Mouse (Mus musculus) layer of hippocampus, postnatal 36 days (tissue): ENCODE data around the gene Nkain2. TPM values are rescaled to one million over a fixed set of nuclear protein-coding genes. Genes with fewer than 3 reads are reported as not detected.
A peak's percentile ranks its signal among the peaks of the same experiment; 100 is the strongest.
"Not testable (repeated sequence)": the region's sequence is repeated elsewhere in the genome, so short reads cannot be mapped to it uniquely, and the experiment has no call there.

Experiments
- DNase-seq, 2 experiments: peaks; one replicate each; pipeline ENCODE4 v3.0.0; 2022
- total RNA-seq, 2 experiments: library from RNA; stranded (reverse); gene quantifications; 2 replicates each; pipeline ENCODE4 v1.2.3; 2021

The Nkain2 gene
- 10 to 100 TPM; 26.3 to 26.7 TPM for total RNA-seq

- peak; percentile 75 for DNase-seq
Measured at GRCm38 (mm10) chr10:32889652-32890506, at the start of gene Nkain2. Nkain2 (minus strand) TSS chr10:32890462.

- DNase-seq, result no peak
Measured at GRCm38 (mm10) chr10:32939853-32940252, 49.6 kb upstream of the Nkain2 start.

- DNase-seq, result no peak
Measured at GRCm38 (mm10) chr10:32895093-32895492, 4.8 kb upstream of the Nkain2 start.

- DNase-seq, result peak; percentile 55 to 64
Measured at GRCm38 (mm10) chr10:32890507-32891131, 357 bp upstream of the Nkain2 start.

GRCm38 (mm10) chr10:32881977-32882376, 8.3 kb downstream of the Nkain2 start:
- no peak for DNase-seq

GRCm38 (mm10) chr10:32870691-32871406, 19.4 kb downstream of the Nkain2 start:
- DNase-seq, result no peak

DNA sequence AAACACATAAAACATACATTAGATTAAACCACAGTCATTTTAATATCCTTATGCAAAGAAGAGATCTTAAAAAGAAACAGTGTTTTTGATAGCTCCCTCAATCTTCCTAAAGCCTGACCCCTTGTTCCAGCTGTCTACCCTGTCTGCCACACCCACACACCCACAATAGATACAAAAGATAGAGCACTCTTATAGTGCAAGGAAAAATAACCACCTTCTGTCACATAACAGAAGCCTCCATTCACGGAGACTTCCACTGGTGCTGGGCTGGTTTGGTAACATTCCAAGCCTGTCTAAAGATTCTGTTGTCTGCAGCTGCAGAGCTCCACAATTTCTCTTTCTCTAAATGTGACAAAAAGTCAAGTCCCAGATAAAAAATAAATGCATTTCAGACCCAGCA, 20.7 kb downstream of the Nkain2 start:
- no peak for DNase-seq

- no peak for DNase-seq
Measured at GRCm38 (mm10) chr10:32815210-32815883, 74.9 kb downstream of the Nkain2 start.

DNA sequence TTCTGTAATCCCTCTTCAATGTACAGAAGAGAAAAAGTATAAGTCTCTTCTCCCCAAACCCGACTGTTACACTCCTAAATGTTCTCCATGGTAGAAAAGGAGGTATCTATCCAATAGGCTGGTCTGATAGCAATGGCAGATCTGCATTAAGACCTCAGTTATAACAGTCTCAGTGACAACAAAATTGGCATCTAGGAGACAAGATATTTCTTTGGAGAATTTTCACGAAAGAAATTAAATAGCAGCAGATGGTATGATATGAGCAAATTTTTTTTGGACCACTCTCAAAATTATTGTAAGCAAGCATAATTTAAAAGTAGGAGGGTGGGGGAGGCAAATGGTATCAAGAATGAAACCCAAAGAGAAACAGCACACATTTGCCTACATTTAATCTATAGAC, 94.0 kb downstream of the Nkain2 start:
- DNase-seq, result no peak

DNA sequence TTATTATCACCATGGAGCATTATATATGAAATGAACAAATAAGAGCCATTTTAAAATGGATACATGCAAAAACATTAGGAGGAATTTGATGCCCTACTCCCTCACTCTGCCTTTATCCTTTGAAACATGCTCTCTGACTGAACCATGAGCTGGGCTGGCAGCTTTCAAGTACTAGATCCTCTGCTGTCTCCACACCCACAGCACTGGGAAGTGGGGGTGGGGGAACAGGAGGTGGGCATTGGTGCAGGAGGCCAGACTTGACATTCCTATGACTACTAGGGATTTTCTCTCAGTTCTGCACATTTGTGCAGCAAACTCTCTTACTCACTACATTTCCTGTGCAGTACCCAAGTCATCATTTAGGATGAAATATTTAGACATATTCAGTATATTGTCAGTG, 99.7 kb downstream of the Nkain2 start:
- peak in 1 of 2 experiments; percentile 29 for DNase-seq

- no peak for DNase-seq
Measured at GRCm38 (mm10) chr10:32782732-32783359, 107.4 kb downstream of the Nkain2 start.

DNA sequence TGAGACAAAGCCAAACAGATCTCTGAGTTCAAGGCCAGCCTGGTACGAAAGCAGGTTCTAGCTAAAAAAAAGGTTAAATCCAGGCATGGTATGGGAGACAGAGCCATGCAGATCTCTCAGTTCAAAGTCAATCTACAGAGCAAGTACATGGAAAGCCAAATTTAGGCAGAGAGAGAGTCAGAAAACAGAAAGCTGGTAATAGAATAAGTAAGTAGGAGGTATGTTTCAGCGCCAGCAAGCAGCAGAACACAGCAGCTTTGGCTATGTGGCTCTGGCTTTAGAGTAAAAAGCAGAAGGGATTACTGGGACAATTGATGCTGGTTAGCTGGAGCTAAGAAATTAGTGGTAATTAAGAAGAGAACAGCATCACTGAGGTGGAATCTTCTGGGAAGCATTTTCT, 151.3 kb downstream of the Nkain2 start:
- DNase-seq, result no peak

GRCm38 (mm10) chr10:32706579-32706978, 183.7 kb downstream of the Nkain2 start:
- not testable (repeated sequence) for DNase-seq

DNA sequence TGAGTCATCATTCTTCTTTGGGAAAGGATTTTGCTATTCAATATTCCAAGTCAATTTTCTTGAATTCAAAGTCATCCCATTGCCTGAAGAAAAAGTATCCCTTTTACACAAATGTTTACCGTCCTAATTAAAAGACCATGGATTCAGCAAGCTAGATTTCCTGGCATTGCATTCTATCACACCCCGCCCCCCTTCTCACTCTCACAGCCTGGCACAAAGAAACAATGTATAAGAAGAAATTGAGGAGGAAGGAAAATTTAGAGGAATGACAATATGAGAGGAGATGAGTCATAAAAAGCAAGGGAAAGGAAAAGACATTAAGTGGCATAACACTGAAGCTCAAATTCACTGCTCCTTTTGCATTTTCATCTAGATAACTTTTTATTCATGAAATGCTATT, 193.6 kb downstream of the Nkain2 start:
- no peak for DNase-seq

DNA sequence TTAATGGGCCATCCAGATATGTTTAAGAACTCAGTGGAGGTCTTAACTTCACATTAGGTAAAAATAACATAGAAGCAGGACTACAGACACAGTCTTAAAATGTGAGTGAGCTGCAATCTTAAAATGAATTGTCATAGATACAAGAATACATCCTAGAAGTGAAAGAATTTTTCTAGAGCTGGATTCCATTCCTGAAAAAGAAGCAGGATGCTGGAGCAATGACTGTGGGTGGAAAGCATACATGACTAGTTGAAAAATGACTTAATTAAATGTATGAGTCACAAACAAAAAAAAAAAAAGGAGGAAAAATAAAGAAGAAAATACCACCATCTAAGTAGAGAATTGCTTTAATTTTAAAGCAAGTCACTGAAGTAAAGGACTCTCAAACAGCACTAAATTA, 205.7 kb downstream of the Nkain2 start:
- no peak for DNase-seq

DNA sequence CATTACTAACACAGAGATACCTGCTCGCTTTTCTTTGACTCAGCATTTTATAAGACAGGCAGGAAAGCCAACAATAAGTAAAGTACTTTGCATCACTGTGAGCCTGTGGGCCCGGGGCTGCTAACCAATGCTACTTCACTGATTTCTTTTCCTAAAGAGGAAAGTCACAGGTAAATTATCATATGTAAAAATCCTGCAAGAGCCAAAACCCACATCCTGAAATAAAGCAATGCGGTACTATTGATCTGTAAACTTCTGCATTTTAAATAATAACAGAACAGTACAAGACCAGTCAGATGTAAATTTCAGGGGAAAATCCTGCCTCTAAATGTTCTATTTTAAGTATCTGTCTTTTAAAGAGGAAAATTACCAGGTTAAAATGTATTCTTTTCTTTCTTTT, 250.0 kb downstream of the Nkain2 start:
- no peak for DNase-seq

- no peak for DNase-seq
Measured at GRCm38 (mm10) chr10:32639173-32639572, 251.1 kb downstream of the Nkain2 start.

- DNase-seq, result no peak
Measured at GRCm38 (mm10) chr10:32631043-32631442, 259.2 kb downstream of the Nkain2 start.

- DNase-seq, result no peak
Measured at GRCm38 (mm10) chr10:32604448-32604847, 285.8 kb downstream of the Nkain2 start.

DNA sequence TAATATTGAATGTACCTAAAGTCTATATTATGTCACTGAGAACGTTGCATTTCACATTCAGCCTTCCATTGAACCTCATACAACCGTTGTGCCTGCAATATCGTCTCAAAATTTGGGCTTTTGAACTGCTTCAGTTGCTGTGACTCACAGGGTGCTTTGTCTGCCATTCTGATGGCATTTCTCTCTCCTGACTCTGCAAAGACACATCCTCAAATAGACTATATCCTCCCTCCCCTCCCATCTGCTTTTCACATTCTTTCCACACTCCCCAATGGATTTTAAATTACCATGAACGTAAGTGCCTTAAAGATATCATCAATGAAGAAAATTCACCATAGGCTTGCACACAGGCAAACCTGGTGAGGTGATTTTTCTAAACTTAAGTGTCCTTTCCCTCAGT, 287.5 kb downstream of the Nkain2 start:
- no peak for DNase-seq

DNA sequence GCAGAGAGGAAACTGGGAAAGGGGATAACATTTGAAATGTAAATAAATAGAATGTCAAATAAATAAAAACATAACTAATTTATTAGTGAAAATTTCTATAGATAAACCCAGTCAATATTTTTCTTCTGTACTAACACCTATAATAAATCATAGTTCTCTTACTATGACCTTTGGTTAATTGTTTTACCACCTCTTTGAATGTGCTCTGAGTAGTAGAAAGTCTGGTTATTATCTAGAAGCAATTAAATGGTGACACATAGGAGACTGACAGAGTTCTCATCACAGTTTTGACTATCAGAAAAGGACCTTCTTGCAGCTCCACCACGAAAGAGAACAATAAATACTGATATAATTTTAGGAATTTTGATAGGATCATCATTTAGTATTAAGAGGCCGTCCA, 295.3 kb downstream of the Nkain2 start:
- no peak for DNase-seq

DNA sequence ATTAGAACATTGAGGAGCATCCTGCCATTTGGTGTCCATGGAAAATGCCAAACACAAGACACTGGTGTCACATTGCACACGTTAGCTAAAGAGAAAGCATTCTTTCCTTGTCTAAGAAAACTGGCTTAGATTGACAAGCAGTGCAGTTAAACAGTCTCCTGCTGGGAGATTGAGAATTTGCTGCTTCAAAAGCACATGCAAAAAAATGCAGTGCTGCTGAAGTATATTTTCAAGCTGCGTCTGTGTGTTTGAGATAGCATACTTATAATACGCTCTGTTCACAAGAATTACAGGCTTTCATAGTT, 313.0 kb downstream of the Nkain2 start:
- peak in 1 of 2 experiments; percentile 2 for DNase-seq
